Mouse (Mus musculus) olfactory bulb, adult 2 months (tissue): ENCODE results near the gene Dnajc2.
"Not testable (repeated sequence)": the region's sequence is repeated elsewhere in the genome, so short reads cannot be mapped to it uniquely, and the experiment has no call there.

Source experiments
- CTCF ChIP-seq: fragments of 200-500 bp; IDR thresholded peaks from 2 replicates; pipeline ENCODE4 v1.5.1; 2012; ENCODE audit warnings: low read depth, mild to moderate bottlenecking, low read length, moderate library complexity; ENCODE audit not compliant: insufficient read depth
- POLR2A ChIP-seq: fragments of 200-500 bp; IDR thresholded peaks from 2 replicates; pipeline ENCODE4 v1.6.1; 2012; ENCODE audit warnings: mild to moderate bottlenecking, low read depth, low read length, moderate library complexity; ENCODE audit not compliant: insufficient read depth

- not testable (repeated sequence) for TF ChIP-seq POLR2A, CTCF
Measured at GRCm38 (mm10) chr5:21708011-21708410, 77.0 kb downstream of the Dnajc2 start.
